Mouse (Mus musculus) Muller cell, postnatal 12 days (primary cell): ENCODE data around the gene Ptpn11.

Experiments used
- DNase-seq: peaks from one replicate; pipeline ENCODE4 v3.0.0-alpha.2; 2015; ENCODE audit errors: inconsistent ontology term

Gene Ptpn11

DNA sequence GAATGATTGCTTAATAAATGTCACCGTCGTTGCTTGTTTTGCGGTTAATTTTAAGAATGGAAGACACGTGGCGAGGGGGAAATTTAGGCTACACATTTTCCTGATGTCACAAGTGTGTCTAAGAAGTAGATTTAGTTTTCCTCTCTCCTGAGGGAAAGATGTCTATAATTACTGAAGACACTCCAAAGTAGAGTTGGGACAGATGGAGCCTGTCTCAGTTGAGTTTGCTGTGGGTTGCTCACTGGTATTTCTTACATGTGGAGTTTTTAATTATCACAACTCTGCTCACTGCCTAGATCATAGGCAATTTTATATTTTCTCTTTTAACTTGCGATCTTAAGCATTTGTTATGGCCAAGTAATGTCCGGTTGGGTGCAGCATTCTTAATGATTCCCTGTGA is 108.6 kb downstream of the Ptpn11 start:
- no peak for DNase-seq

DNA sequence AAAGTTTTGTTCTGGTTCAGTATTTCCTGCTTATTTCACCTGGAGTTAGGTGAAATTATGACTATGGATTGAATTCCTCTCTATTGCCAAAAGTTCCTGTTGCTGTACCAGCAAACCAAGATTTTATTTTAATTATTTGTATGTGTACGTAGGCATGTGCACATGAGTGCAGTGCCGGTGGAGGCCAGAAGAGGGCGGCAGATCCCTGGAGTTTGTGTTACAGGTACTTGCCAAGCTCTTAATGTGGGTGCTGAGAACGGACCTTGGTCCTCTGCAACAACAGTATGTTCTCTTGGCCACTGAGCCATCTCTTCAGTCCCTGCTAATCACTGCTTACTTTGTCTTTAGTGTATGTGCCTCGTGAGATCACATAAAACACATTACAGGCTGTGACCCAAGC is 109.4 kb downstream of the Ptpn11 start:
- DNase-seq: no peak
